Mouse (Mus musculus): ENCODE measurements around the gene Tmed9.
"Not testable (repeated sequence)": the region's sequence is repeated elsewhere in the genome, so short reads cannot be mapped to it uniquely, and the experiment has no call there.

The Tmed9 gene

DNA sequence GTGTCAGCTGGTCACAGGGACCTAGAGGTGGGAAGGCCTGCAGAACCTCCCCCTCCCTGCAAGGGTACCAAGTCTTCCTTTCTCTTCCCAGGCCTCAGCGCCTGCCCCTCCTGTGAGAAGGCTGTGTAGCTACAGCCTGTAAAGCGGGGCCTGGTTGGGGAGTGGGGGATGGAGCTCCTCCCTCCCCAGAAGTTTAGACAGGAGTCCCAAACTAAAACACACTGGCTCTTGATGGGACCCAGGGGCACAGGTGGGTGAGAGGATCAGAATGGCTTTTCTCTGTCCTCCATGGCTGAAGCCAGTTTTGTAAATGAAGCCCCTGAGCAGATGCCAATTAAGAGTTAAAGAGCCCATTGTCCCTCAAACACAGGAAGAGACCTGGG lies 34.1 kb downstream of the Tmed9 start:
- DNase-seq (ENCODE audit: low spot score in 2 of 2) = no peak

DNA sequence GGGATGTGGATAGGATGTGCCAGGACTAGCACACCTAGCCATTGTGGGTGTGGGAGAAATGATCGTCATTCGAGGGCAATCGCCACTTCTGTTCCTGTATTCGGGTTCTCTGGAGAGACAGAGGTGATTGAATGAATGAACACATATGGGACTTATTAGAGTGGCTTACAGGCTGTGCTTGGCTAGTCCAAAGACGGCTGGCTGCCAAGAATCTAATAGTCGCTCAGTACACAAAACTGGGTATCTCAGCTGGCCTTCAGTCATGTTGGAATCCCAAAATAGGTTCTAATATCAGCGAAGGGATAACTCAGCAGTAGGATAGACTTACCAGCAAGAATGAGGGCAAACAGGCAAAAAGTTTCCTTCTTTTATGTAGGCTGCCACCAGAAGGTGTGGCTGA lies 38.5 kb downstream of the Tmed9 start:
- DNase-seq (ENCODE audit: low spot score in 2 of 2) = no peak

DNA sequence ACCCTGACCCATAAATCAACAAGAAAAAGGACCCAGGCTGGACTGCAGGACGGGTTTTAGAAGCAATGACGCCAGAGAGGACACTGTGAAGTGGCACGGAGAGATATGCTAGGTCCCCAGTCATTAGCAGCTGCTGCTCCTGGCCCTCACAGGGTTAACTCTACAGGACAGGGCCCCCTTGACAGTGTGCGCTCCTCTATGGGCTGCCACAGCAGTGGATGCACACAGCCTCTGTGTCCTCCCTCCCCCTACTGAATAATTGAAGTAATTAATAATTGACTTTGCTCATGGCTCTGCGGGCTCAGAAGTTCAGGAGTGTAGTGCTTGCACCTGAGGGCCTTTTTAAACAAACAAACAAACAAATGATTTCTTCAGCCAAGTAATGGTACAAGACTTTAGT lies 39.9 kb downstream of the Tmed9 start:
- DNase-seq (ENCODE audit: low spot score in 2 of 2) = no peak

DNA sequence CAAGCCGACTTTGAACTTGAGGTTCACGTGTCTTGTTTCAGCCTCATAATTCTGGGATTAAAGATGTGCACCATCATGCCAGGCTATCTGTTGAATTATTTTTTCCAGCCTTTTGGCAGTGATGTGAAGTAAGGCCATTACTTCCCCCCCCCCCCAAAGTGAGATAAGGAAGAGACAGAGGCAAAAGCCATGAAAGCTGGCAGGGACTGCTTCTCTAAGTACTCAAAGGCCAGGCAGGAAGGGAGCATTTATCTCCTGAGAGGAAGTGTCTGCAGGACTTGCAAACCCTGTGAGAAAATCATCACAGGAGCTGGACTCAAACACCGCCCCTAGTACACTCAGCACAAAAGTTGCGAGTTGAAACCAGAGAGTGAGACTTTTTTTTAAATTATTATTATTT lies 45.8 kb downstream of the Tmed9 start:
- no peak for DNase-seq (ENCODE audit: low spot score in 2 of 2)

DNA sequence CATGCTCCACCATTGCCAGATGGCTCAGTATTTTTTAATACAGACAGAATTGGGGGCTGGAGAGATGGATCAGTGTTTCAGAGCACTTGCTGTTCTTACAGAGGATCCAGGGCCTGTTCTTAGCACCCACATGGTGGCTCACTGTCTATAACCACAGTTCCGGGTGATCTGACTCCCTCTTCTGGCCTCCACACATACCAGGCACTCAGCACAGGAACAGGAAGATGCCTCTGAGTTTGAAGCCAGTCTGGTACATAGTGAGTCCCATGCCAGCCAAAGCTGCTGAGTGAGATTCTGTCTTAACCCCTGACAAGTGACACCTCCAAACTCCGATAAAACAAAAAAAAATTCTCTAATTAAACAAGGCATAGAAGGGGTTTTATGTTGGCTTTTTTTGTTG lies 46.7 kb downstream of the Tmed9 start:
- no peak for DNase-seq (ENCODE audit: low spot score in 2 of 2)

DNA sequence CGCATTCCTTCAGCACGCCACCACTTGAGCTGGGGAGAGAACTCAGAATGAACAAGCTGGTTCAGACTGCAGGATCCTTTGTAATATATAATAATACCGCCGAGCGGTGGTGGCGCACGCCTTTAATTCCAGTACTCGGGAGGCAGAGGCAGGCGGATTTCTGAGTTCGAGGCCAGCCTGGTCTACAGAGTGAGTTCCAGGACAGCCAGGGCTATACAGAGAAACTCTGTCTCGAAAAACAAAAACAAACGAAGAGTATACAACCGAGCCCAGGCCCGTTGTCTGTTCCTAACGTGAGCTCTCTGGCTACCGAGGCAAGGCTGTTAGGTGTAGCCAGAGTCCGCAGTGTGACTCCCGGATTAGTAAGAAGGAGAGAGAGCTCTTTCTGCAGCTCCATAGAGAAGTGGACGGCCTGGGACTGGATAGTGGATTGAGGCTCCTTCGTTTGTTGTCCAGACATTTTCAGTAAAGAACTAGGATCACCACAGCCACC lies 48.7 kb downstream of the Tmed9 start:
- not testable (repeated sequence) for DNase-seq (ENCODE audit: low spot score in 2 of 2)

DNA sequence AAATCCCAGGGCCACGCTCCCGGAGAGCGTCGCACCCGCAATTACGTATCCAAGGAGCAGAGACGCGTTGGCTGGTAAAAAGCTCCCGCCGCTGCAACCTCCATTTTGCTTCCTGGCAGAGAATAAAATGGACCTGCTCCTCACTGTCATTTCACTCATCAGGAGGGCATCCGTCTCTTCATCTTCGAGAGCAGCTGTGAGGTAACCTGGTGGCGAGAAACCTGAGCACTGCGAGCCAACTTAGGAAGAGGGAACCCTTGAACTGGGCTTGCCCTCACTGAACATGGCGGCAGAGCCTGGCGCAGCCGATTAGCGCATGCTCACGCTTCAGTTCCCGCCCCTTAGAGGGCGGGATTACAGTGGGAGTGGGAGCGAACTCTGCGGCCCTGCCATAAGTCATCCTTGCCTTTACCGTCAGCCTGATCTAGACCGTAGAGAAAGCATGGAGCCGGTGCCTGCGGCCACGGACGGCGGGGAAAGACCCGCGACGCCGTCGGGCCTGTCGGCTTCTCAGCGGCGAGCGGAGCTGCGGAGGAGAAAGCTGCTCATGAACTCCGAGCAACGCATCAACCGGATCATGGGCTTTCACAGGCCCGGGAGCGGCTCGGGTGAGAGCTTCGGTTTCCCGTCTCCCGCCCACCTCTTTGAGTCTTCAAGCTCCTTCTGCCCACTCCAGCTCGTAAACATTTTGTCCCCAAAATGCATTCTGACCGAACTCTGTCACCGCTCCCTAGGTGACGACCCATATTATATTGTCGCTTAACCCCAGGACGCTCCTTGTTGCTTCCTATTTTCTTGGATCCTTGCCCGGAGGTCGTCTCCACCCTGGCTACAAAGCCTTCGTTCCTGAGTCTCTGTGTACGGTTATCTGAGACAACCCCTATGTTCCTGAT lies 49.4 kb downstream of the Tmed9 start, which contains the start of gene Caml:
Gene Caml, plus strand, starts transcription at position 357 of the 893 bp plus-strand sequence.
- DNase-seq (ENCODE audit: low spot score in 2 of 2) = peak; percentile 87 to 90

DNA sequence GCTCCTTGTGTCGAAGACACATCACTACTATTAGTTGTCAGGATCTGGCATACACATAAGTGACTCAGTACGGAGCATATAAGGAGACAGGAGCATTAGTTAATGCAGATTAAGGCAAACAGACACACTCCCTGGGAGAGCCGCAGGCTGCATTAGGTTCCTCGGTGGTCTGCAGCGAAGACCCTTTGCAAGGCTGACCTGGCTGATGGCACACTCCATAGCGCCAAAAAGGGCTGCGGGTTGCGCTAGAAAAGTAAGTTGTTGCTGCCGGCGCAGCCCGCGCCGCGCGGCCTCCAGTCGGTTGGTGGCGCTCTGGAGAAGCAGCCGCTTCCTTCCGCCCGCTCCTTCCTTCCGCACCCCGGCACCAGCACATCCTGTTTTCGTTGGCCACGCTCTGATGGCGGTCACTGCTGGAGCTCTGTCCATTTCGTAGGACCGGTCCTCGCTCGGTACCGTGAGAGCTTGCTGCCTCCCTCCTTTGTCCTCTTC lies 61.2 kb downstream of the Tmed9 start, which contains the start of gene Ddx46:
Gene Ddx46, plus strand, starts transcription at position 389 of the 489 bp plus-strand sequence.
- peak; percentile 90 to 98 for DNase-seq (ENCODE audit: low spot score in 2 of 2)

DNA sequence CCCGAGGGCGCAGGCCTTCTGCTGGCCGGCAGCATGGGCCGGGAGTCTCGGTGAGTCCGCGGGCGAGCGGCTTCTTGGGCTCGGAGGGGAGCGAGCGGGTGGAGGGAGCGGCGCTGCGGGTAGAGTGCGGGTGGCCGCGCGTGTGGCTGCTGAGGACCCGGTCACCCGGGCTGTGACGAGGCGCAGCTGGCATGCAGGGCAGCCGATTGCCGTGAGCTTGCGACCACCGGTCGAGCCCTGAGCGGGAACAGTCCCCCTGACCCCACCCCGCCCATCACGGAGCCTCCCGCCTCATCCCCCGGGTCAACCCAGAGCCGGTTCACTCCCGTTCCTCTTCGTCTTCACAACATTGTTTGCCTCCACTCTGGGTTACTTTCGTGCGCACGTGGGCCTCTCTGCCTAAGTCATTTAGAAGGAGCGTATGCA lies 61.6 kb downstream of the Tmed9 start:
- no peak for DNase-seq (ENCODE audit: low spot score in 2 of 2)

DNA sequence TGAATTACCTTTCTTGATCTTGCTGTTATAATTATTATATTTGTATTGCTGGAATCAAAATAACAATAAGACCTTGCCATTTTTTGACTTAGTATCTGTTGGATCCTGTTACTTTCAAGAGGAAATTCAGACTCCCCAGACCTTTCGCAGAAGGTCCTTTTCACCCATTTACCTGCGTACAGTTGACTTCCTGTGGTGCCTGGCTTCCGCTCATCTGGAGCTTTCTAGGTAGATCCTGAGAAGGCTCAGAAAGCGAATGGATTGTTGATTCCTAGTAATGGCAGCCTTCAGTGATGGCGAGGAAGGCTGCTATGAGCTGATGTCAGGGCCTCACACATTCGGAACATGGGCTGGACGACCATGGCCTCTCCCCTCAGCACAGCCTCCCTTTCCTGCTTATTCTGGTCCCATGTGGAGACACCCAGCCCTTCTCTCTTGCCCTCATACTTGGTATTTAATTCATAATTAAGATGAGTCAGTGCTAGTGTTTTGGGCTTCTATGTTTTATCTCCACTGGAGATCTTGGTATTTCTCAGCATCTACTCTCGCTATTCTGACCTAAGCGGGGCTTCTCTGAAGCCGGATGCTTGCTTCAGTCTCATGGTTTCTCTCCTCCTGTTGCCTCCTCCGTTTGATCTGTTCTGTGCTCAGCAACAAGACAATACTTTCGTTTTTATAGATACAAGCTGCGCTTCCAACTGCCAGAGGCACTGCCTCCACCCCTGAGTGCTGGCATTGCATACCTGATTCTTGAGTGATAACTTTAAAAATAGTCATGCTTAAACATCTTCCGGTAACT lies 62.9 kb downstream of the Tmed9 start:
- no peak for DNase-seq (ENCODE audit: low spot score in 2 of 2)

DNA sequence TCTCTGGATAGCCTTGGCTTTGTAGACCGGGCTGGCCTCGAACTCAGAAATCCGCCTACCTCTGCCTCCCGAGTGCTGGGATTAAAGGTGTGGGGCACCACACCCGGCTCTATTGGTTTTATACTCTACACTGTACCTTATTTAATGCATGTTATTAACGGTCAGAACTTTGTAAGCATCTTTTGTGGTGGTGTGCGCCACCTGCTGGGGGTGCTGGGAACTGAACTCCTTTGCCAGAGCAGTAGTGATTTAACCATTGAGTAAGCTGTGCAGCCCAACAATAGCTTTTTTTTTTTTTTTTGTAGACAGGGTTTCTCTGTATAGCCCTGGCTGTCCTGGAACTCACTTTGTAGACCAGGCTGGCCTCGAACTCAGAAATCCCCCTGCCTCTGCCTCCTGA lies 66.9 kb downstream of the Tmed9 start:
- DNase-seq (ENCODE audit: low spot score in 2 of 2) = peak; percentile 79 to 93

DNA sequence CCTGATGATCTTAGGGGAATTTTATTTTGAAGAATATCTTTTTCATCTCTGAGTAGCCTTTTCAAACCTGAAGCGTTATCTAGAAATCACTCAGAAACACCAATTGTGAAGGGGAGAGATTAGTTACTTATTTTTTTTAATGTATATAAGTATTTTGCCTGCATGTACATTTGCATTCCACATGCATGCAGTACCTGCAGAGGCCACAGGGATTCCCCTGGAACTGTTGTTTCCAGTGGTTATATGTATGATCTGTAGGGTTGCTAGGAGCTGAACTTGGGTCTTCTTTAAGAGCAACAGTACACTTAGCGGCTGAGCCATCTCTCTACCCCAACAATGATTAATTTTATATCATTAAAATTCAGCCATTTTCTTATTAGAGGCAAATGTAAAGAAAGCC lies 71.0 kb downstream of the Tmed9 start:
- peak in 1 of 2 experiments; percentile 40 for DNase-seq (ENCODE audit: low spot score in 2 of 2)
